Mouse (Mus musculus) liver, adult 2 months (tissue): Measurements from ENCODE around the gene Fzr1.

ENCODE experiments used
- CTCF ChIP-seq: fragments of 200-500 bp; IDR thresholded peaks from 2 replicates; pipeline ENCODE4 v1.5.1; 2011; ENCODE audit warnings: low read depth, low read length, control low read depth
- POLR2A ChIP-seq: fragments of 200-500 bp; IDR thresholded peaks from 2 replicates; pipeline ENCODE4 v1.6.1; 2011; ENCODE audit warnings: low read length, control low read depth; ENCODE audit not compliant: insufficient read depth; ENCODE audit errors: extremely low read depth

GRCm38 (mm10) chr10:81323791-81324530 lies 54.4 kb downstream of the Fzr1 start:
- TF ChIP-seq CTCF, result no peak
- TF ChIP-seq POLR2A, result no peak
